19 mouse cellular contexts compared by ENCODE assay signal in genomic region chr10:80030191-80030590, GRCm38 (mm10).
"Had no signal": no experiment of that assay in that cellular context is flagged by ENCODE, and none has a peak within 500 bp of the region (broad histone marks: within the 10 kb centered on the region; RNA-seq: fewer than 3 reads in every experiment).

No protein-coding gene starts in this region.

- ATAC-seq: midbrain, embryonic 15.5 days had no signal

- DNase-seq: kidney, adult 11 months; kidney, adult 9 months; kidney, postnatal 14 days; kidney, postnatal 4 days; left cerebral cortex, postnatal 4 days; lung, adult 18-20 months; lung, postnatal 10 days; lung, postnatal 36 days; right cerebral cortex, adult 18-20 months; right cerebral cortex, postnatal 14 days; right cerebral cortex, postnatal 4 days; thymus, adult 18-20 months had no signal

- H3K9ac ChIP-seq: limb, embryonic 12.5 days; limb, embryonic 15.5 days; liver, embryonic 15.5 days; lung, embryonic 15.5 days; midbrain, embryonic 12.5 days; midbrain, embryonic 15.5 days; neural tube, embryonic 13.5 days had no signal

- H3K4me1 ChIP-seq: limb, embryonic 12.5 days; midbrain, embryonic 12.5 days; neural tube, embryonic 13.5 days had no signal

- H3K9me3 ChIP-seq: limb, embryonic 12.5 days; limb, embryonic 15.5 days; liver, embryonic 15.5 days; lung, embryonic 15.5 days; midbrain, embryonic 12.5 days; midbrain, embryonic 15.5 days; neural tube, embryonic 13.5 days had no signal

- H3K27ac ChIP-seq: limb, embryonic 12.5 days; limb, embryonic 15.5 days; liver, embryonic 15.5 days; lung, embryonic 15.5 days; midbrain, embryonic 12.5 days; midbrain, embryonic 15.5 days; neural tube, embryonic 13.5 days had no signal

- H3K27me3 ChIP-seq: limb, embryonic 12.5 days; limb, embryonic 15.5 days; liver, embryonic 15.5 days; lung, embryonic 15.5 days; midbrain, embryonic 12.5 days; midbrain, embryonic 15.5 days; neural tube, embryonic 13.5 days had no signal

- H3K4me3 ChIP-seq: limb, embryonic 12.5 days; limb, embryonic 15.5 days; liver, embryonic 15.5 days; lung, embryonic 15.5 days; midbrain, embryonic 12.5 days; midbrain, embryonic 15.5 days; neural tube, embryonic 13.5 days had no signal

- H3K4me2 ChIP-seq: limb, embryonic 12.5 days; limb, embryonic 15.5 days; liver, embryonic 15.5 days; lung, embryonic 15.5 days; midbrain, embryonic 12.5 days; midbrain, embryonic 15.5 days; neural tube, embryonic 13.5 days had no signal
